Mouse (Mus musculus): ENCODE results near the gene Mcrip1. TPM values are rescaled to one million over a fixed set of nuclear protein-coding genes. Genes with fewer than 3 reads are reported as not detected.

Gene Mcrip1
- polyA plus RNA-seq, 1 experiment from 2014 or later: 237 TPM

DNA sequence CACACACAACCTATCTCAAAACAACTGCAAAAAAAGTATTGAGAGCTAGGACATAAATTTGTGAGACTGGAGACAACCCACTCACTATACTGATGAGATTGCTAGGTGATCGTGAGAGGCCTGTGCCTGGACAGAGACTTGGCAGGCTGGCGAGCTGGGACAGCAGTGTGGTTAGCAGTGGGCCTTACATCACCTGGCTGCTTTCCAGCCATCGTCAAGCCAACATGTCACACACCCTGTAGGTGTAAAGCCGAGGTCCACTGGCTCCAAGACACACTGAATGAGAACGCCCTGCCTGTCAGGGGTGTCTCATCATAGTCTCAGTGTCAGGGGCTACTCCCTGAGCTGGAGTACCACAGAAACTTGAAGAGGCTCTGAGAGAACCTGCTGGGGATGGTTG is 3.2 kb upstream of the Mcrip1 start:
- no peak overlapping the region for H3K4me3 ChIP-seq (ENCODE audit: low read depth, low read length)
- no peak overlapping the region for H3K4me2 ChIP-seq
- WGBS: 77% methylated on average over 5 of the region's 5 CpGs
- H3K9me3 ChIP-seq (ENCODE audit: control insufficient read depth, low read length): no peaks in the 10 kb centered on the region
- no peak overlapping the region for H3K9ac ChIP-seq (ENCODE audit: low read length)
- no peak overlapping the region for H3K27ac ChIP-seq (ENCODE audit: low read depth, low read length)
- no peaks in the 10 kb centered on the region for H3K27me3 ChIP-seq (ENCODE audit: control insufficient read depth, insufficient read depth, low read length)
- ATAC-seq (ENCODE audit: low FRiP score) (no peak), DNase-seq (ENCODE audit: low spot score, missing footprints) (no peak)
- no peaks in the 10 kb centered on the region for H3K36me3 ChIP-seq (ENCODE audit: control insufficient read depth, insufficient read depth, low read length)
- peaks cover 16% of the 10 kb centered on the region for H3K4me1 ChIP-seq (ENCODE audit: control insufficient read depth, insufficient read depth, low read length)

DNA sequence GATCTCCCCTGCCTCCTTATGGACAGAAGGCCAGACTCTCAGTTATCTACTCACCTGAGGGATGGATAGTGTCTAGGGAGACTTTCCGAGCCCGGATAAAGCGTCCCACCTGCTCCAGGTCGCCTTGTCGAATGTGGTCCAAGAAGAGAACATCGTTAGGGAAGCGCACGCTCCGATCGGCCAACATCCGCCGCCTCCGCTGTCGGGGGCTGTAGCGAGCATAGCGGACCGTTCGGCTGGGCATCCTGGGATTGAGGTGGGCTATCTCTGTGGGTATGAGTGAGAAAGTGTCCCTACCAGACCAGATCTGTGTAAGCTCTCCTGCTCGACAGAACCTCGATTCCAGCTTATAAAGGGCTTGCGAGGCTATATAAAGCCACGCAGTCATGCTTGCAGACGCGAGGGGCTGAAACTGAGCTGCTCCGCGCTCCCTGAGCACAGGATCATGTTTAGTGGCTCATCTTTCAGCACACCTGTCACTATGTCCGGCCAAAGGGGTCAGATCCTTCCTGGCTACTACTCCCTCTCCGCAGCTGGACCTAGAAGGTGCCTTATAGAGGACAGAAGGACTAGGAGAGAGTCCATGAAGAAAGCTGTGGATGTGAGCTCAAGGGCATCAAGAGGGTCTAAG is 1.4 kb upstream of the Mcrip1 start, which contains the start of gene Ppp1r27:
Gene Ppp1r27 (minus strand): TSS at position 323 of the 631 bp plus-strand sequence.
- peak within 1 kb of the TSS; percentile 90 for H3K4me2 ChIP-seq

DNA sequence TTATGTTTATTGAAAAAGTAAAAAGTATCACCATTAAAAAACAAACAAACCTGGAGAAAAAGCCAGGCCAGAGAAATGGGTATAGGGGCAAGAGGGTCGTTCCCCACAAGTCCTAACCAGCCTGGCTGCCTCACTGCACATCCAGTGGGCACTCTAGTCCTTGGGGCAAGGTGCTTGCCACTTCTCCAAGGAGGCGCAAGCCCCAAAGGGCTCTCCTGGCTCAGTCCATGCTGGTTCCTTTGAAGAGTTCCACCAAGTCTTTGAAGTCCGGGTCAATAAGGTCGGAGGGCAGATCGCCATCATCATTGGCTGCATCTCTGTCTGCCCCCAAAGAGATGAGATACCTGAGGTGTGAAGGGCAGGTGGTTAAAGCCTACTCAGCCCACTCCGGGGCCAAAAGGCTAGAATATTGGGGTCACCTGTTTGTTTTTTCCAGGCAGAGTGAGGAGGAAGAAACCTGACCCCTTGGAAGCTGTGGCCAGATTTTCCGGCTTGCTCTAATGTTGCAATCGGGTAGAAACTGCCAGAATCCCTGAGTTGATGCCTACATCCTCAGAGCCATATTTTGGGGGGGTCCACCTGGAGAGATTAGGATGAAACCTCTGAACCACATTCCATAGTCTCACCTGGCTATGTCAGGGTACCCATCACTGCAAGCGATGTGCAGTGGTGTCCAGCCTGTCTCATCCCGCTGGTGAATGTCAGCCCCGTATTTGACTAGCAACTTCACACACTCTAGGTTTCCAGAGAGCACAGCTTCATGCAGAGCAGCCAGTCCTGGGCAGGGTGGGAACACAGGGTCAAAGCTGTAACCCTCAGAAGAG is 671 bp upstream of the Mcrip1 start:
- DNase-seq (ENCODE audit: low spot score, missing footprints) (no peak), ATAC-seq (ENCODE audit: low FRiP score) (0 out of 2 replicates have a peak, but pooled peaks have one; percentile 31)

More for the DNA sequence above, 1.4 kb upstream of the Mcrip1 start, which contains the start of gene Ppp1r27:
- ATAC-seq (ENCODE audit: low FRiP score) (no peak), DNase-seq (ENCODE audit: low spot score, missing footprints) (no peak)
- Histone ChIP-seq H3K36me3 (ENCODE audit: control insufficient read depth, insufficient read depth, low read length) (no peaks in the 10 kb centered on the region), H3K9ac (ENCODE audit: low read length) (peak within 1 kb of the TSS; percentile 94), H3K9me3 (ENCODE audit: control insufficient read depth, low read length) (no peaks in the 10 kb centered on the region), H3K27me3 (ENCODE audit: control insufficient read depth, insufficient read depth, low read length) (no peaks in the 10 kb centered on the region), H3K4me3 (ENCODE audit: low read depth, low read length) (peak within 1 kb of the TSS; percentile 98), H3K4me1 (ENCODE audit: control insufficient read depth, insufficient read depth, low read length) (peaks cover 16% of the 10 kb centered on the region), H3K27ac (ENCODE audit: low read depth, low read length) (no peak within 1 kb of the TSS)
- WGBS: 94% methylated on average over 28 of the region's 28 CpGs

DNA sequence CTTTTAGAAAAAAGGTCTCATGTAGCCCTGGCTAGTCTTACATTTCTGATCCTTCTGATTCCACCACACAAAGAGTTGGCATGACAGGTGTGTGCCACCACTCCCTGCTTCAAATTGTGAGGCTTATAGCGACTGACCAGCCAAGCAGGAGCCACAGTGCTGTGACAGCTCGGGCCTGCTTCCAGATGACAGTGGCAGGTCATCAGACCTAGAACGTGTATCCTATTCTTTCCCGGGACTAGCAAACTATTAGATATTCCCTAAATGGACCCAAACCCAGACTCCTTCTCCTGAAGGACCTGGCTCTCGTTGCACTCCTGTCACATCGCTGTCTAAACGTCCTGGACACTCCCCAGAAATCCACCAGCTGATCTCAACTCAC is 750 bp downstream of the Mcrip1 start:
- H3K4me3 ChIP-seq (ENCODE audit: low read depth, low read length): peak overlapping the region; percentile 98
- peaks cover 4% of the 10 kb centered on the region for H3K36me3 ChIP-seq (ENCODE audit: control insufficient read depth, insufficient read depth, low read length)
- peak; percentile 87 for DNase-seq (ENCODE audit: low spot score, missing footprints)
- no peaks in the 10 kb centered on the region for H3K9me3 ChIP-seq (ENCODE audit: control insufficient read depth, low read length)
- no peaks in the 10 kb centered on the region for H3K27me3 ChIP-seq (ENCODE audit: control insufficient read depth, insufficient read depth, low read length)
- H3K4me1 ChIP-seq (ENCODE audit: control insufficient read depth, insufficient read depth, low read length): peaks cover 16% of the 10 kb centered on the region
- peak overlapping the region; percentile 90 for H3K4me2 ChIP-seq
- peak overlapping the region; percentile 77 for H3K27ac ChIP-seq (ENCODE audit: low read depth, low read length)
- peak overlapping the region; percentile 94 for H3K9ac ChIP-seq (ENCODE audit: low read length)
- 37% methylated on average over 7 of the region's 7 CpGs for WGBS
- ATAC-seq (ENCODE audit: low FRiP score): no peak

More for the DNA sequence above, 671 bp upstream of the Mcrip1 start:
- Histone ChIP-seq H3K4me3 (ENCODE audit: low read depth, low read length) (peak overlapping the region; percentile 98), H3K4me1 (ENCODE audit: control insufficient read depth, insufficient read depth, low read length) (peaks cover 16% of the 10 kb centered on the region), H3K27ac (ENCODE audit: low read depth, low read length) (no peak overlapping the region), H3K27me3 (ENCODE audit: control insufficient read depth, insufficient read depth, low read length) (no peaks in the 10 kb centered on the region), H3K36me3 (ENCODE audit: control insufficient read depth, insufficient read depth, low read length) (no peaks in the 10 kb centered on the region), H3K9me3 (ENCODE audit: control insufficient read depth, low read length) (no peaks in the 10 kb centered on the region), H3K9ac (ENCODE audit: low read length) (peak overlapping the region; percentile 94), H3K4me2 (peak overlapping the region; percentile 90)
- WGBS: 78% methylated on average over 11 of the region's 11 CpGs

DNA sequence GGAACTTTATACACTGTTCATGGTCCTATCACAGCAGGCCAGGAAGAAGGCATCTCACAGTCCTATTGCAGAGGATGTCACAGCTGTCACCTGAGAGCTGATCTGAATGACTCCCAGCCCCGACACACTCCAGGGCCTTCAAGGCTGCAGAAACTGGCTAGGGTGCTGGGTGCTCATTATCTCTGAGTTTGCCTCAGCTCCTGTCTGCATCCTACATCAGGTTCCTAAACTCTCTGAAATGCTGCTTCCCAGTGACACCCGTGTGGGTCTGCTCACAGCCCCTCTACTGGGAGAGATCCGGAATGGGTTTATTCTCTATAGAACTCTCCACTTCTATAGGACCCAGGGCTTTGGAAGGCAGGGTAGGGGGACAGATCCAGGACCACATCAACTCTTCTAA is 1.3 kb downstream of the Mcrip1 start:
- DNase-seq (ENCODE audit: low spot score, missing footprints) (no peak), ATAC-seq (ENCODE audit: low FRiP score) (no peak)
- Histone ChIP-seq H3K9ac (ENCODE audit: low read length) (peak overlapping the region; percentile 94), H3K36me3 (ENCODE audit: control insufficient read depth, insufficient read depth, low read length) (peaks cover 6% of the 10 kb centered on the region), H3K9me3 (ENCODE audit: control insufficient read depth, low read length) (no peaks in the 10 kb centered on the region), H3K4me1 (ENCODE audit: control insufficient read depth, insufficient read depth, low read length) (peaks cover 16% of the 10 kb centered on the region), H3K4me3 (ENCODE audit: low read depth, low read length) (peak overlapping the region; percentile 98; the same call in 1 of the 2 replicates), H3K27me3 (ENCODE audit: control insufficient read depth, insufficient read depth, low read length) (no peaks in the 10 kb centered on the region), H3K4me2 (peak overlapping the region; percentile 90), H3K27ac (ENCODE audit: low read depth, low read length) (no peak overlapping the region)
- 81% methylated on average over 3 of the region's 3 CpGs for WGBS

- Histone ChIP-seq H3K36me3 (ENCODE audit: control insufficient read depth, insufficient read depth, low read length) (peaks cover 10% of the 10 kb centered on the region), H3K9me3 (ENCODE audit: control insufficient read depth, low read length) (no peaks in the 10 kb centered on the region), H3K27ac (ENCODE audit: low read depth, low read length) (no peak overlapping the region), H3K4me2 (no peak overlapping the region), H3K4me3 (ENCODE audit: low read depth, low read length) (no peak overlapping the region), H3K4me1 (ENCODE audit: control insufficient read depth, insufficient read depth, low read length) (peaks cover 16% of the 10 kb centered on the region), H3K9ac (ENCODE audit: low read length) (no peak overlapping the region), H3K27me3 (ENCODE audit: control insufficient read depth, insufficient read depth, low read length) (no peaks in the 10 kb centered on the region)
- DNase-seq (ENCODE audit: low spot score, missing footprints) (no peak), ATAC-seq (ENCODE audit: low FRiP score) (no peak)
- 70% methylated on average over 2 of the region's 2 CpGs for WGBS
Measured at GRCm38 (mm10) chr11:120547469-120547868, 2.1 kb downstream of the Mcrip1 start.

DNA sequence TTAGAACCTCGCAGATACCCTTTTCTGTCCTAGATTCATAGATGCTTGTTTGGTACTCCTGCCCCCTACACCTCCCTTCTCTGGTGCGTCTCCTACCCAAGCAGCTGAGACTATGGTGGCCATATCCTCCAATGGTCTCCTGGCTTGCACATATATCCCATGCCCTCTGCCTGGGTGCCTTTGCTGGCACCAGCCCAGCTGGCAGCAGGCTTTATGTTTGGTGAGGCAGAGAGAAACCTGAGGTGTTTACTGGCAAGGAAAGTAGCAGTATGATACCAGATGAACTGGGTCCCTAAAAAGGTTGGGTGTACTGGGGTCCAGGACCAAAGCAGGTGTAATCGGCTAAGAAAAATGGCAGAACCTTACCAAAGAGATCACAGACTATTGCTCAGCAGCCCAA is 3.6 kb downstream of the Mcrip1 start:
- H3K9me3 ChIP-seq (ENCODE audit: control insufficient read depth, low read length): no peaks in the 10 kb centered on the region
- H3K9ac ChIP-seq (ENCODE audit: low read length): no peak overlapping the region
- H3K4me3 ChIP-seq (ENCODE audit: low read depth, low read length): no peak overlapping the region
- peaks cover 16% of the 10 kb centered on the region for H3K4me1 ChIP-seq (ENCODE audit: control insufficient read depth, insufficient read depth, low read length)
- peaks cover 12% of the 10 kb centered on the region for H3K36me3 ChIP-seq (ENCODE audit: control insufficient read depth, insufficient read depth, low read length)
- ATAC-seq (ENCODE audit: low FRiP score) (no peak), DNase-seq (ENCODE audit: low spot score, missing footprints) (no peak)
- 88% methylated on average over 3 of the region's 3 CpGs for WGBS
- H3K27ac ChIP-seq (ENCODE audit: low read depth, low read length): no peak overlapping the region
- H3K4me2 ChIP-seq: no peak overlapping the region
- H3K27me3 ChIP-seq (ENCODE audit: control insufficient read depth, insufficient read depth, low read length): no peaks in the 10 kb centered on the region

GRCm38 (mm10) chr11:120542376-120542775 is 7.2 kb downstream of the Mcrip1 start:
- H3K9ac ChIP-seq (ENCODE audit: low read length): no peak overlapping the region
- H3K4me3 ChIP-seq (ENCODE audit: low read depth, low read length): no peak overlapping the region
- no peak overlapping the region for H3K27ac ChIP-seq (ENCODE audit: low read depth, low read length)
- no peaks in the 10 kb centered on the region for H3K9me3 ChIP-seq (ENCODE audit: control insufficient read depth, low read length)
- 86% methylated on average over 6 of the region's 6 CpGs for WGBS
- peaks cover 14% of the 10 kb centered on the region for H3K4me1 ChIP-seq (ENCODE audit: control insufficient read depth, insufficient read depth, low read length)
- no peak for ATAC-seq (ENCODE audit: low FRiP score)
- DNase-seq (ENCODE audit: low spot score, missing footprints): no peak
- H3K4me2 ChIP-seq: no peak overlapping the region
- H3K27me3 ChIP-seq (ENCODE audit: control insufficient read depth, insufficient read depth, low read length): no peaks in the 10 kb centered on the region
- H3K36me3 ChIP-seq (ENCODE audit: control insufficient read depth, insufficient read depth, low read length): peaks cover 12% of the 10 kb centered on the region

GRCm38 (mm10) chr11:120541907-120542306 is 7.6 kb downstream of the Mcrip1 start:
- H3K27ac ChIP-seq (ENCODE audit: low read depth, low read length): no peak overlapping the region
- DNase-seq (ENCODE audit: low spot score, missing footprints) (no peak), ATAC-seq (ENCODE audit: low FRiP score) (0 out of 2 replicates have a peak, but pooled peaks have one; percentile 33)
- no peaks in the 10 kb centered on the region for H3K27me3 ChIP-seq (ENCODE audit: control insufficient read depth, insufficient read depth, low read length)
- peaks cover 14% of the 10 kb centered on the region for H3K4me1 ChIP-seq (ENCODE audit: control insufficient read depth, insufficient read depth, low read length)
- H3K36me3 ChIP-seq (ENCODE audit: control insufficient read depth, insufficient read depth, low read length): peaks cover 12% of the 10 kb centered on the region
- H3K9ac ChIP-seq (ENCODE audit: low read length): no peak overlapping the region
- H3K9me3 ChIP-seq (ENCODE audit: control insufficient read depth, low read length): no peaks in the 10 kb centered on the region
- WGBS: 33% methylated on average over 4 of the region's 4 CpGs
- H3K4me2 ChIP-seq: no peak overlapping the region
- H3K4me3 ChIP-seq (ENCODE audit: low read depth, low read length): no peak overlapping the region
